Mouse (Mus musculus) bone marrow, adult 2 months (tissue): ENCODE data around the gene Krtap6-5.
"Not testable (repeated sequence)": the region's sequence is repeated elsewhere in the genome, so short reads cannot be mapped to it uniquely, and the experiment has no call there.

Experiments used
- CTCF ChIP-seq: fragments of 200-500 bp; IDR thresholded peaks from 2 replicates; pipeline ENCODE4 v1.5.1; 2011; ENCODE audit warnings: low read length, control low read depth; ENCODE audit not compliant: control insufficient read depth, insufficient read depth
- POLR2A ChIP-seq: fragments of 200-500 bp; IDR thresholded peaks from 2 replicates; pipeline ENCODE4 v1.6.1; 2011; ENCODE audit warnings: low read depth, mild to moderate bottlenecking, control low read depth, low read length, borderline replicate concordance; ENCODE audit not compliant: control insufficient read depth

- TF ChIP-seq POLR2A, CTCF: not testable (repeated sequence)
These were observed 6.3 kb downstream of the Krtap6-5 start, which contains the start of gene Gm10228 for GRCm38 (mm10) chr16:89041372-89041771.
